Mouse (Mus musculus): ENCODE measurements at regions not wholly inside any gene's neighbourhood (a gene's known extent, or its start where the extent isn't known, plus 50 kb on each side); places are given as distances from the start of the nearest gene placed in this dataset.

- 87% methylated on average over 5 of the region's 5 CpGs for WGBS
- no peak overlapping the region for H3K4me3 ChIP-seq (ENCODE audit: insufficient read depth, low read depth, low read length)
- no peak for TF ChIP-seq CTCF (IDR thresholded peaks at IDR 0.05; ENCODE audit: insufficient read depth, low read depth, low read length)
- no peak for TF ChIP-seq POLR2A (IDR thresholded peaks at IDR 0.05; ENCODE audit: insufficient read depth, low read depth, low read length)
- no peak overlapping the region for H3K27ac ChIP-seq (ENCODE audit: insufficient read depth, low read depth, low read length)
- H3K4me1 ChIP-seq (ENCODE audit: control insufficient read depth, insufficient read depth, low read length), result peaks cover 12% of the 10 kb centered on the region
Measured at GRCm38 (mm10) chr17:45867727-45868126, 134.1 kb upstream of the 1600014C23Rik start.

GRCm38 (mm10) chr17:45866876-45867652 lies 133.4 kb upstream of the 1600014C23Rik start:
- H3K4me1 ChIP-seq (ENCODE audit: control insufficient read depth, insufficient read depth, low read length), result 0 out of 2 replicates have a peak, but pooled peaks cover 7% of the 10 kb centered on the region
- no peak overlapping the region for H3K27ac ChIP-seq (ENCODE audit: insufficient read depth, low read depth, low read length)
- TF ChIP-seq POLR2A (IDR thresholded peaks at IDR 0.05; ENCODE audit: insufficient read depth, low read depth, low read length), result no peak
- no peak for TF ChIP-seq CTCF (IDR thresholded peaks at IDR 0.05; ENCODE audit: insufficient read depth, low read depth, low read length)
- no peak overlapping the region for H3K4me3 ChIP-seq (ENCODE audit: insufficient read depth, low read depth, low read length)
- WGBS, result 81% methylated on average over 15 of the region's 15 CpGs

GRCm38 (mm10) chr17:45866346-45866745 lies 132.7 kb upstream of the 1600014C23Rik start:
- no peak for TF ChIP-seq CTCF (IDR thresholded peaks at IDR 0.05; ENCODE audit: insufficient read depth, low read depth, low read length)
- no peak for TF ChIP-seq POLR2A (IDR thresholded peaks at IDR 0.05; ENCODE audit: insufficient read depth, low read depth, low read length)
- H3K27ac ChIP-seq (ENCODE audit: insufficient read depth, low read depth, low read length), result no peak overlapping the region
- no peaks in the 10 kb centered on the region for H3K4me1 ChIP-seq (ENCODE audit: control insufficient read depth, insufficient read depth, low read length)
- no peak overlapping the region for H3K4me3 ChIP-seq (ENCODE audit: insufficient read depth, low read depth, low read length)
- WGBS, result 76% methylated on average over 10 of the region's 10 CpGs

- WGBS, result 88% methylated on average over 6 of the region's 6 CpGs
- TF ChIP-seq CTCF (IDR thresholded peaks at IDR 0.05; ENCODE audit: insufficient read depth, low read depth, low read length), result no peak
- TF ChIP-seq POLR2A (IDR thresholded peaks at IDR 0.05; ENCODE audit: insufficient read depth, low read depth, low read length), result no peak
- H3K27ac ChIP-seq (ENCODE audit: insufficient read depth, low read depth, low read length), result no peak overlapping the region
- no peak overlapping the region for H3K4me3 ChIP-seq (ENCODE audit: insufficient read depth, low read depth, low read length)
- H3K4me1 ChIP-seq (ENCODE audit: control insufficient read depth, insufficient read depth, low read length), result no peaks in the 10 kb centered on the region
Measured at GRCm38 (mm10) chr17:45865944-45866343, 132.3 kb upstream of the 1600014C23Rik start.

- no peak for TF ChIP-seq POLR2A (IDR thresholded peaks at IDR 0.05; ENCODE audit: insufficient read depth, low read depth, low read length)
- TF ChIP-seq CTCF (IDR thresholded peaks at IDR 0.05; ENCODE audit: insufficient read depth, low read depth, low read length), result no peak
- 92% methylated on average over 10 of the region's 10 CpGs for WGBS
- no peaks in the 10 kb centered on the region for H3K4me1 ChIP-seq (ENCODE audit: control insufficient read depth, insufficient read depth, low read length)
- no peak overlapping the region for H3K27ac ChIP-seq (ENCODE audit: insufficient read depth, low read depth, low read length)
- no peak overlapping the region for H3K4me3 ChIP-seq (ENCODE audit: insufficient read depth, low read depth, low read length)
Measured at GRCm38 (mm10) chr17:45863471-45864205, 130.0 kb upstream of the 1600014C23Rik start.

- TF ChIP-seq CTCF (IDR thresholded peaks at IDR 0.05; ENCODE audit: insufficient read depth, low read depth, low read length), result no peak
- no peak for TF ChIP-seq POLR2A (IDR thresholded peaks at IDR 0.05; ENCODE audit: insufficient read depth, low read depth, low read length)
- WGBS, result 83% methylated on average over 3 of the region's 3 CpGs
- no peak overlapping the region for H3K4me3 ChIP-seq (ENCODE audit: insufficient read depth, low read depth, low read length)
- no peak overlapping the region for H3K27ac ChIP-seq (ENCODE audit: insufficient read depth, low read depth, low read length)
- H3K4me1 ChIP-seq (ENCODE audit: control insufficient read depth, insufficient read depth, low read length), result no peaks in the 10 kb centered on the region
Measured at GRCm38 (mm10) chr17:45863031-45863430, 129.4 kb upstream of the 1600014C23Rik start.

- H3K27ac ChIP-seq (ENCODE audit: insufficient read depth, low read depth, low read length), result no peak overlapping the region
- H3K4me1 ChIP-seq (ENCODE audit: control insufficient read depth, insufficient read depth, low read length), result no peaks in the 10 kb centered on the region
- H3K4me3 ChIP-seq (ENCODE audit: insufficient read depth, low read depth, low read length), result no peak overlapping the region
- WGBS, result 66% methylated on average over 5 of the region's 5 CpGs
- TF ChIP-seq POLR2A (IDR thresholded peaks at IDR 0.05; ENCODE audit: insufficient read depth, low read depth, low read length), result no peak
- no peak for TF ChIP-seq CTCF (IDR thresholded peaks at IDR 0.05; ENCODE audit: insufficient read depth, low read depth, low read length)
Measured at GRCm38 (mm10) chr17:45859441-45859840, 125.8 kb upstream of the 1600014C23Rik start.

GRCm38 (mm10) chr17:45853931-45854653 lies 120.4 kb upstream of the 1600014C23Rik start:
- no peak for TF ChIP-seq CTCF (IDR thresholded peaks at IDR 0.05; ENCODE audit: insufficient read depth, low read depth, low read length)
- TF ChIP-seq POLR2A (IDR thresholded peaks at IDR 0.05; ENCODE audit: insufficient read depth, low read depth, low read length), result no peak
- Histone ChIP-seq H3K4me1 (ENCODE audit: control insufficient read depth, insufficient read depth, low read length) (peaks cover 8% of the 10 kb centered on the region; the same call in 1 of the 2 replicates), H3K4me3 (ENCODE audit: insufficient read depth, low read depth, low read length) (no peak overlapping the region), H3K27ac (ENCODE audit: insufficient read depth, low read depth, low read length) (no peak overlapping the region)
- 52% methylated on average over 21 of the region's 21 CpGs for WGBS
